Mouse (Mus musculus): ENCODE measurements around the gene Gm28051. TPM values are rescaled to one million over a fixed set of nuclear protein-coding genes. Genes with fewer than 3 reads are reported as not detected.
A peak's percentile ranks its signal among the peaks of the same experiment; 100 is the strongest.

The Gm28051 gene
- total RNA-seq, 2 experiments from 2014 or later: not detected

GRCm38 (mm10) chr12:102743589-102744574 lies 13.7 kb downstream of the Gm28051 start, which contains the start of the genes Moap1 and Tmem251:
Gene Moap1 (minus strand): TSS chr12:102743661.
Gene Tmem251 (plus strand): TSS chr12:102743762.
- DNase-seq (ENCODE audit: low spot score in 2 of 2): peak; percentile 71 to 87

DNA sequence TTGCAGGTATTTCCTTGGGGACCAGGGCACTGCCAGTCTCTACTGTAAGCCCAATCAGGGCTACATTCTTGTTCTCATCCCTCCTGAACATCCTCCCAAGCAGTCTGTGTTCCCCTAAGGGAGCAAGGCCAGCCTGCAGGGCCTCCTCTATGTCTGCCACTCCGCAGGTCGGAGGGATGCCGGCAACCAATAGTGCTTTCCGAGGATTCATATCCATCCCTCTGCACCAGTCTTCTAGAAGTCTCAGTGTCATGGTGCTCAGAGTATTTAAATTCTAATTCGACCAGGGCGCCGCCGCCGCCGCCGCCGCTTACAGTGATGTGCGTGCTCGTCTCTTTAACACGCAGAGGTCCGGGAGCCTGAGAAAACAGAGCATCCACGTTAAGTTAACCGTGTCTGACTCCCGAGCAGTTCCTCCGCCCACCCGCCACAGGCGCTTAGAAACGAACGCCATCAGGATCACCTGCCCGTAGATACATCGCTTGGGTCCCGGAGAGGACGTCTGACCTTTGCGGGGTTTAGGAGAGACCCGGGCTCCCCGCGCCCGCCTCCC lies 14.5 kb downstream of the Gm28051 start:
- DNase-seq (ENCODE audit: low spot score in 2 of 2): no peak

DNA sequence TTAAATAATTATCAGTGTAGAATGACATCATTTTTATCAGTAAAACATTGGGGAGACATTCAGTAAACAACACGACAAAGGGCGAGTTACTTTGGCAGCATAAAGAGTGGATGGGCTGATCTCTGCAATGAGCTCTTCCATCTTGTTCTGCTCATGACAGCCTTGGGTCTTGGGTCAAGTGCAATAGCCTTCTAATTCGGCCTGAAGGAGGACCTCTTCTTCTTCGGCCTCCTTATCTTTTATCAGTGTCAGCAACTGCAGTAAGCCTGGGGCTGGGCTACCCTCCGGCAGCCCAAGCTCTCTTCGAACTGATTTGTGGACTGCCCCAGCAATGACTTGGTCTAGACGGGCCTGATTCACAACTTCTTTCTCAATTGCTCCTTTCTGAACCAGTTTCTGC lies 15.5 kb downstream of the Gm28051 start:
- no peak for DNase-seq (ENCODE audit: low spot score in 2 of 2)

GRCm38 (mm10) chr12:102740285-102740684 lies 17.3 kb downstream of the Gm28051 start:
- DNase-seq (ENCODE audit: low spot score in 2 of 2): no peak

GRCm38 (mm10) chr12:102739096-102739495 lies 18.5 kb downstream of the Gm28051 start:
- DNase-seq (ENCODE audit: low spot score in 2 of 2): no peak

- DNase-seq (ENCODE audit: low spot score in 2 of 2): peak in 1 of 2 experiments; percentile 63
Observed at GRCm38 (mm10) chr12:102733381-102733780, 24.2 kb downstream of the Gm28051 start.

- DNase-seq (ENCODE audit: low spot score in 2 of 2): no peak
Observed at GRCm38 (mm10) chr12:102730798-102731619, 26.6 kb downstream of the Gm28051 start.

- peak in 1 of 2 experiments; percentile 46 for DNase-seq (ENCODE audit: low spot score in 2 of 2)
Observed at GRCm38 (mm10) chr12:102729855-102730797, 27.4 kb downstream of the Gm28051 start.

- no peak for DNase-seq (ENCODE audit: low spot score in 2 of 2)
Observed at GRCm38 (mm10) chr12:102725761-102726175, 31.8 kb downstream of the Gm28051 start.

DNA sequence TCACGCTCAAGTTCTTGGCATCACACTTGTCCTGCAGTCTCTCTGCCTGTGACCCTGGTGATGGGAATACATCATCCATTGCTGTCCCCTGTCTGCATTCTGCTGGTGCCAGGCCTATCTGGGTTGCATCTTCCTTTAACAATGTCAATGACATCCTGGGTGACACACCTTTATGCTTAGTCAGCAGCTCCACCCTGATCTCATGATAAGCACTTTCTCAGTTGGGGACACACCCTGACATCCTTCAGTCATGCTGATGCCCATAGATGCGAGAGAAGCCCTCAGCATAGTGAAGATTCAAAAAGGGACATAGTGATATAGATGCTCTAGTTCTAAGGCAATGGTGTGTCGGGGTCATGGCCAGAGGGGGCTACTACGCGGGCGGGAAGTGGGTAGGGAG lies 32.4 kb downstream of the Gm28051 start:
- no peak for DNase-seq (ENCODE audit: low spot score in 2 of 2)

DNA sequence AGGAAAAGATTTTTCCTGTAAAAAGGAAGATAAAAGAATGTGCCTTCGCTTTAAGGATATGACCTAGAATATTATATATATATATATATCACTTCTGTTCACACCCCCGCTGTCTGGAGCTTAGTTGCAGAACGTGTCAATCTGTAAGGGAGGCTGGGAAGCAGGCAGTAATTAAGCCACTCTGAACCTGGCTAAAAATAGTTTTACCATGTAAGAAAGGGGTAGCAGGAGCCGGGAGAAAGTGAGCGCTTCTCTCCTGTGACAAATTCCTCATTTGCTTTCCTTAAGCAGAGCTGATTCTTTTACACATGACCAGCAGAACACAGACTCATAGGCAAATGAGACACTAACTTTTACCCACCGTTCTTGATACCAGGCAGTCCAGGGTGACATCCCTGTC lies 33.7 kb downstream of the Gm28051 start:
- no peak for DNase-seq (ENCODE audit: low spot score in 2 of 2)

GRCm38 (mm10) chr12:102722966-102723365 lies 34.6 kb downstream of the Gm28051 start:
- no peak for DNase-seq (ENCODE audit: low spot score in 2 of 2)

- DNase-seq (ENCODE audit: low spot score in 2 of 2): no peak
Observed at GRCm38 (mm10) chr12:102722451-102722850, 35.1 kb downstream of the Gm28051 start.

DNA sequence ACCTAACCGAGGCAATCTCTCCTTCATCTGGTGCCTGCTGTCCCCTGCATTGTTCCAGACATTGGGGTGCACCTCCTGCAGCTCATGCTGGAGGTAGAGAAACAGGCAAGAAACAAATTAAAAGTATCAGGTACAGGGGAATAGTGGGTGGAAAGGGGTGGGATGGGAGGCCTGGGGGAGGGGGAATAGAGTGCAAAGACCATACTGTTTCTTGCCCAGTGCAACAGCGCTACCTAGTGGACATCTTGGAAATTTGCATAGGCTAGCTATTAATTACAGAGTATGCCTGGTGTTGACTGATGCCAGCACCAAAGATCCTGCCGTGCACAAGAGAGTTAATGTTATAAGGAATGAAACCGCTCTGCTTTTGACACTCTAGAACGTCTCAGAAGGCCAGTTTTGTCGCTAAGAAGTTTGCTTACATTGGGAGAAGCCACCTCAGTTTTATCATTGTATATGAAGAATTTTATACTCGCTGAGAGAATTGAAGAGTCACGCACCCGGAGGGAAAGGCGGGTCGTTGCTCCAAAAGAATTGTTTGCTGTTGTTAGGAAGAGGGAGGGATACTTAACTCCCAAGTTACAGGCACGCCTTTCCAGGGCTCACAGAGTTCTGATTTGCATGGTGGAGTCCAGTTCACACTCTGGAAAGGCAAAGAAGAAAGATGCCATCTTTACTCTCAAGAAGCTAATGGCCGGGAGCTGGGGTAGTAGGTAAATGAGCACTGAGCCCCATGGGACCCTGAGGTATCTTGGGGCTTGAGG lies 37.8 kb downstream of the Gm28051 start:
- DNase-seq (ENCODE audit: low spot score in 2 of 2): no peak

GRCm38 (mm10) chr12:102714654-102715395 lies 42.7 kb downstream of the Gm28051 start:
- no peak for DNase-seq (ENCODE audit: low spot score in 2 of 2)

DNA sequence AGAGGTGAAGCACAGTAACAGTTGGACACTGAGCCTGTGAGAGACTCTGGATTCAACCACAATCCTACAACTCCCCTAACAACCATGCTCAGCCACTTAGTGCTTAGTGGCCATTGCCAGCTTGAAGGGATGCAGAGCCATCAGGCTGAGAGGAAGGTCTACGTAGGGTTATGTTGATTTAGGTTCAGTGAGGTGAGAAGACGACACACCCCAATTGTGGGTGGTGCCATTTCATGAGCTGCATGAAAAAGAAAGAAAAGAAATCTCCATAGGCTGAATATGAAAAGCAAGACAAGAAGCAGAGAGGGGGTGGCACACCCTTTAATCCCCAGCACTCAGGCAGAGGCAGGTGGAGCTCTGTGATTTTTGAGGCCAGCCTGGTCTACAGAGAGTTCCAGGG lies 43.4 kb downstream of the Gm28051 start:
- no peak for DNase-seq (ENCODE audit: low spot score in 2 of 2)

DNA sequence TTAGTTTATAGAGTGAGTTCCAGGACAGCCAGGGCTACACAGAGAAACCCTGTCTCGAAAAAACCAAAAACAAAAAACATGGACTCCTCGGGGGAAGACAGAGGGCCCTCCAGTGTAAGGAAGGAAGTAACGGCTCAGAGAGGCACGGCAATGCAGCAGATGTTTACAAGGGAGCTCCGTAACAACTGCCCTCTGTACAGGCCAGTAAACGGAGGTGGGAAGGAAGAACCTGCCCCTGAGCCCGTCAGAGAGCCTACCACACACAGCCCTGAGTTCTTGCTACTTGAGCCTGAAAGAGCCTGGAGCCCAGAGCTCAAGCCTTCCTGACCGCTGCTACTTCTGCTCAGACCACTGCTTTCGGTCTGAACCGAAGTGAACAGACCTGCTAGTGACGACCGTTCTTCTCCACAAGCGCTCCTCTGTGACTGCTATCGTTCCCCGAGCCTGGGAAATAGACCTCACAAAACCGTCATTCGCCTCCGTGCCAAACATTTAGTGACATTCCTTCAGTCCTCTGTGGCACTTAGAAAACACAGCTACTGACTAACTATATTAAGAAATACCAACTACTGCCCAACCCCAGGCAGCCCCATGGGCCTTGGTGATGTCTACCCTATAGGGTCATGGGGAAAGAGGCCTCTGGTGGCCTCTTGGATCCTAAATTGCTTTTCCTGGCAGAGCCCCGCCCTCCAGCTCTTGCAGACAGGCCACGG lies 44.3 kb downstream of the Gm28051 start:
- no peak for DNase-seq (ENCODE audit: low spot score in 2 of 2)

DNA sequence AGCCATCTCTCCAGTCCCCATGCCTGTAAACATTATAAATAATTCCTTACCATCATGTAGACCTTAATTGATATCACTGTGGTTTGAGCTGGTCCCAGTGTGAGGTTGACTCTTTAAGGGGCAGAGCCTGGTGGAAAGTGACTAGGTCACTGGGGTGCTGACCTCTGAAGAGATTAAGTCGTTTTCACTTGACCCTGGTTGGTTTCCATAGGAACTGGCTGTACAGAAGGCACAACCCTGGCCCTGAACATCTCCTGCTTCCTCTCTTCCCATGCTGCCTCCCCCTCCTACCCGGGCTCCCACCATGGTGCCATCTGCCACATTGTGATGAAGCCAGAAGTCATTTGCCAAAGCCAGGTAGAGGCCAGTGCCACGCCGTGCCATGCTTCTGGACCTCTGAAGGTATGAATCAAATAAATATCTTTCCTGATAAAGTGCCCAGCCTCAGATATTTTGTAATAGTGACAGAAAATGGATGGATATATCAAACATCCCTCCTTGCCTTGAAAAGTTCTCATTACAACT lies 46.7 kb downstream of the Gm28051 start:
- no peak for DNase-seq (ENCODE audit: low spot score in 2 of 2)

Measured in gastrocnemius, postnatal 4 days (tissue).